Mouse (Mus musculus) stomach, postnatal 0 days (tissue): ENCODE data around the gene Krt81.

Experiments
- CTCF ChIP-seq: IDR thresholded peaks from 2 replicates; pipeline ENCODE4 v1.5.1; 2016; ENCODE audit warnings: antibody characterized with exemption, low read depth, mild to moderate bottlenecking, moderate library complexity
- EP300 ChIP-seq: optimal IDR thresholded peaks from 2 replicates; pipeline ENCODE3; 2016; ENCODE audit warnings: antibody characterized with exemption

GRCm38 (mm10) chr15:101484939-101485338 is 21.4 kb upstream of the Krt81 start:
- TF ChIP-seq CTCF (no peak), EP300 (no peak)
